Mouse (Mus musculus) thymus, adult 2 months (tissue): ENCODE measurements around the gene Thsd7b. TPM values are rescaled to one million over a fixed set of nuclear protein-coding genes. Genes with fewer than 3 reads are reported as not detected.
"Not testable (repeated sequence)": the region's sequence is repeated elsewhere in the genome, so short reads cannot be mapped to it uniquely, and the experiment has no call there.

ENCODE experiments used
- DNase-seq: peaks from one replicate; pipeline ENCODE4 v3.0.0; 2021
- H3K27ac ChIP-seq: fragments of 200-500 bp; 2 replicates; pipeline ENCODE4 v1.5.1; 2012; ENCODE audit warnings: low read length, control low read depth; ENCODE audit not compliant: control insufficient read depth, insufficient read depth
- H3K27me3 ChIP-seq: fragments of 200-500 bp; 2 replicates; pipeline ENCODE4 v1.6.1; 2012; ENCODE audit warnings: mild to moderate bottlenecking, low read length, moderate library complexity, mixed read lengths; ENCODE audit not compliant: control insufficient read depth, insufficient read depth
- H3K36me3 ChIP-seq: fragments of 200-500 bp; 2 replicates; pipeline ENCODE4 v1.6.1; 2012; ENCODE audit warnings: mild to moderate bottlenecking, low read length, moderate library complexity; ENCODE audit not compliant: control insufficient read depth, insufficient read depth
- H3K4me1 ChIP-seq: fragments of 200-500 bp; replicated peaks from 2 replicates; pipeline ENCODE4 v1.6.1; 2012; ENCODE audit warnings: low read length; ENCODE audit not compliant: control insufficient read depth, insufficient read depth
- H3K4me3 ChIP-seq: fragments of 200-500 bp; 2 replicates; pipeline ENCODE4 v1.5.1; 2012; ENCODE audit warnings: mild to moderate bottlenecking, low read length, control low read depth, moderate library complexity; ENCODE audit not compliant: control insufficient read depth, insufficient read depth
- CTCF ChIP-seq: fragments of 200-500 bp; IDR thresholded peaks from 2 replicates; pipeline ENCODE4 v1.5.1; 2012; ENCODE audit warnings: mild to moderate bottlenecking, control low read depth, low read length, moderate library complexity, borderline replicate concordance; ENCODE audit not compliant: control insufficient read depth, poor library complexity, insufficient read depth; ENCODE audit errors: extremely low read depth
- POLR2A ChIP-seq: fragments of 200-500 bp; IDR thresholded peaks from 2 replicates; pipeline ENCODE4 v1.6.1; 2012; ENCODE audit warnings: mild to moderate bottlenecking, low read length, control low read depth, moderate library complexity; ENCODE audit not compliant: control insufficient read depth, poor library complexity, insufficient read depth; ENCODE audit errors: extremely low read depth
- WGBS: fragments of 180-500 bp; shearing (Covaris S2); methylation state at CpG from one replicate; pipeline ENCODE4 v1.1.7; 2018; 5-methylcytosine and 5-hydroxymethylcytosine counted together
- polyA plus RNA-seq: library from polyadenylated mRNA; depleted of rRNA; stranded (reverse); fragments of >200 nt; gene quantifications from 2 replicates; pipeline ENCODE4 v1.2.3, GENCODE M21; 2012

The Thsd7b gene
- polyA plus RNA-seq, 1 experiment, result 0.55 TPM

DNA sequence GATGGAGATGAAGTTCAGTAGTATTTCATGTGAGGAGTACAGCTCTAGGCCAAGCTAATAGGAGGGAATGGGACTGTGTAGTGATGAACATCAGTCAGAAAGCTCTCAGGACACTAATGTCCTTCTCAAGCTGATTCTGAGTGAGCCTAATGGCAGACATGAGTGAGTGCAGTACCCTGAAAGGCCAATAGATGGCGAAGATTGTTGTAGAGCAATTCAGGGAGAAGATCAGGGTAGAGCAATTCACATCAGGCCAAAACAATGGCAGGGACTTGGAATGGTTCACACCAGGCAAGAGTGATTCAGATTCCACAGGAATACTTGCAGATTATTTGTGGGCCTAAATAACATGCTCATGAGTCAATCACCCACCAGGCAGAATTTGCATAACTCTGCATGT, 646.3 kb downstream of the Thsd7b start:
- H3K4me3 ChIP-seq, result no peak overlapping the region
- no peak overlapping the region for H3K27ac ChIP-seq
- TF ChIP-seq CTCF (no peak), POLR2A (no peak)
- no peaks in the 10 kb centered on the region for H3K4me1 ChIP-seq
- whole genome bisulfite sequencing, result 50% methylated on average over 1 of the region's 1 CpGs
- peak; percentile 14 for DNase-seq
- no peaks in the 10 kb centered on the region for H3K27me3 ChIP-seq
- H3K36me3 ChIP-seq, result no peaks in the 10 kb centered on the region

- no peak for DNase-seq
- no peaks in the 10 kb centered on the region for H3K4me1 ChIP-seq
- no peak overlapping the region for H3K27ac ChIP-seq
- H3K4me3 ChIP-seq, result no peak overlapping the region
- WGBS, result 96% methylated on average over 2 of the region's 2 CpGs
- TF ChIP-seq POLR2A, result no peak
- TF ChIP-seq CTCF, result no peak
- H3K27me3 ChIP-seq, result no peaks in the 10 kb centered on the region
- no peaks in the 10 kb centered on the region for H3K36me3 ChIP-seq
Observed at GRCm38 (mm10) chr1:129931003-129931402, 657.9 kb downstream of the Thsd7b start.

- DNase-seq, result no peak
- H3K4me3 ChIP-seq, result no peak overlapping the region
- TF ChIP-seq POLR2A (no peak), CTCF (no peak)
- H3K4me1 ChIP-seq, result no peaks in the 10 kb centered on the region
- H3K27me3 ChIP-seq, result no peaks in the 10 kb centered on the region
- no peaks in the 10 kb centered on the region for H3K36me3 ChIP-seq
- no peak overlapping the region for H3K27ac ChIP-seq
- WGBS, result 89% methylated on average over 9 of the region's 9 CpGs
Observed at GRCm38 (mm10) chr1:129943116-129943515, 670.0 kb downstream of the Thsd7b start.

DNA sequence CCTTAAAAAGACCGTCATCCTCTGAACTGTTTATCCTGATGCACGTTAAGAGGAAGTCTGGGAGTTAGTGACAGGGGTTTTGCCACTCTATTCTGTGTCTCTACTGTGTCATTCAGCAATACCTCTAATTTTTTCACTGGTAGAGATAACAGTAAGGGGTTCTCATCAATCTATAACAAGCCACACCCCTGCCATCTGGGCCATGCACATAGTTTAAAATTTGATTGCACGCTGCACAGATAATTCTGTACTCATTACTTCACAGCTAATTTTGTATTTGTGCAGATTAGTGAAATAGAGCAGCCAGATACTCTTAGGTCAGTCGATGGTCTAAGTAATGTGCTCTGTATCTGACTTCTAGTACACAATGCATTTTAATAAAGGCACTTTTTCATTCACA, 673.9 kb downstream of the Thsd7b start:
- WGBS, result 67% methylated on average over 4 of the region's 4 CpGs
- Histone ChIP-seq H3K4me1 (no peaks in the 10 kb centered on the region), H3K27ac (no peak overlapping the region), H3K4me3 (no peak overlapping the region), H3K27me3 (no peaks in the 10 kb centered on the region), H3K36me3 (no peaks in the 10 kb centered on the region)
- DNase-seq, result no peak
- TF ChIP-seq CTCF (no peak), POLR2A (no peak)

DNA sequence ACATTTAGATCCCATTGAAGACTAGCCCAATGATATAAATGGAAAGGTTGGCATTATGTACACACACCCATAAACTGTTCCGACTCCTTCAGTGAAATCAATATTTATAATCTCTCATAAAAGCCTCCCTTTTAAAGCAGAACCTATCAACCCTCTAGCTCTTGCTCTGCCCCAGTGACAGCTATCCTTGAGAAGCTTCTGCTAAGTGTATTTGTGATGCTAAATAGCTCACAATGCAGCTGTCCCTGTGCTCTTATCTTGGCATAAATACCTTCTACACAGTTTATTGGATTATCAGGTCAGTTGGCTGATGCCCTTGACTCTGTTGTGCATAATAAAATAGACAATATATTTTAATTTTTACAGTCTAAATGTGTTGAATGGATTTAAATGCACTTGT, 682.4 kb downstream of the Thsd7b start:
- Histone ChIP-seq H3K27ac (no peak overlapping the region), H3K27me3 (no peaks in the 10 kb centered on the region), H3K4me3 (no peak overlapping the region), H3K36me3 (no peaks in the 10 kb centered on the region), H3K4me1 (no peaks in the 10 kb centered on the region)
- 89% methylated on average over 1 of the region's 1 CpGs for WGBS
- TF ChIP-seq POLR2A, result no peak
- TF ChIP-seq CTCF, result no peak
- no peak for DNase-seq

GRCm38 (mm10) chr1:129956625-129957024, 683.5 kb downstream of the Thsd7b start:
- Histone ChIP-seq H3K27ac (no peak overlapping the region), H3K4me3 (no peak overlapping the region), H3K4me1 (no peaks in the 10 kb centered on the region), H3K27me3 (no peaks in the 10 kb centered on the region), H3K36me3 (no peaks in the 10 kb centered on the region)
- no peak for DNase-seq
- no peak for TF ChIP-seq CTCF
- TF ChIP-seq POLR2A, result no peak
- 49% methylated on average over 4 of the region's 4 CpGs for WGBS

- WGBS, result 79% methylated on average over 2 of the region's 2 CpGs
- not testable (repeated sequence) for H3K36me3 ChIP-seq, DNase-seq, H3K4me3 ChIP-seq, H3K4me1 ChIP-seq, H3K27me3 ChIP-seq, H3K27ac ChIP-seq
Observed at GRCm38 (mm10) chr1:129959352-129959751, 686.2 kb downstream of the Thsd7b start.
